Mouse (Mus musculus) forebrain, postnatal 0 days (tissue): ENCODE results near the gene Lpp. TPM values are rescaled to one million over a fixed set of nuclear protein-coding genes. Genes with fewer than 3 reads are reported as not detected.
A peak's percentile ranks its signal among the peaks of the same experiment; 100 is the strongest.

Experiments
- ATAC-seq: fragments of 200-750 bp; cut with Nextera tagmentation; 2 replicates; pipeline ENCODE4 v1.8.0; 2017; ENCODE audit warnings: mild to moderate bottlenecking, moderate library complexity
- DNase-seq: peaks from one replicate; pipeline ENCODE4 v3.0.0-alpha.2; 2015
- H3K27ac ChIP-seq: fragments of 300-500 bp; sonication (generic); 2 replicates; pipeline ENCODE4 v1.5.1; 2014; ENCODE audit warnings: low read depth, mild to moderate bottlenecking, antibody characterized with exemption, low read length, moderate library complexity, mixed read lengths
- H3K27me3 ChIP-seq: fragments of 300-500 bp; sonication (generic); 2 replicates; pipeline ENCODE4 v1.6.1; 2014; ENCODE audit warnings: mild to moderate bottlenecking, low read length, mixed read lengths; ENCODE audit not compliant: insufficient read depth
- H3K36me3 ChIP-seq: fragments of 300-500 bp; sonication (generic); 2 replicates; pipeline ENCODE4 v1.6.1; 2014; ENCODE audit warnings: mild to moderate bottlenecking, moderate library complexity; ENCODE audit not compliant: insufficient read depth
- H3K4me1 ChIP-seq: fragments of 300-500 bp; sonication (generic); 2 replicates; pipeline ENCODE4 v1.6.1; 2014; ENCODE audit warnings: antibody characterized with exemption; ENCODE audit not compliant: insufficient read depth
- H3K4me2 ChIP-seq: fragments of 300-500 bp; sonication (generic); 2 replicates; pipeline ENCODE4 v1.6.1; 2014; ENCODE audit warnings: low read depth, mild to moderate bottlenecking, moderate library complexity
- H3K4me3 ChIP-seq: fragments of 300-500 bp; sonication (generic); 2 replicates; pipeline ENCODE4 v1.5.1; 2014; ENCODE audit warnings: low read depth, low read length, mixed read lengths
- H3K9ac ChIP-seq: fragments of 300-500 bp; sonication (generic); 2 replicates; pipeline ENCODE4 v1.6.1; 2014; ENCODE audit warnings: mild to moderate bottlenecking
- H3K9me3 ChIP-seq: fragments of 300-500 bp; sonication (generic); 2 replicates; pipeline ENCODE4 v1.6.1; 2016; ENCODE audit warnings: low read length
- CTCF ChIP-seq: sonication (generic); IDR thresholded peaks from 2 replicates; pipeline ENCODE4 v1.5.1; 2016; ENCODE audit warnings: antibody characterized with exemption, control low read depth, low read depth
- WGBS: fragments of 180-500 bp; shearing (Covaris S2); extraction: QIAGEN DNeasy Blood & Tissue Kit; methylation state at CpG from one replicate; pipeline ENCODE4 v1.1.7; 2014; 5-methylcytosine and 5-hydroxymethylcytosine counted together
- polyA plus RNA-seq: library from polyadenylated mRNA; unstranded; fragments of >200 nt; fragmentation: Nextera tagmentation; extraction: Ambion mirVana; gene quantifications from 2 replicates; pipeline ENCODE4 v1.2.1, GENCODE M21; 2015
- total RNA-seq: library from RNA; depleted of rRNA; stranded (reverse); fragments of >200 nt; gene quantifications from 2 replicates; pipeline ENCODE4 v1.2.3, GENCODE M21; 2014

The Lpp gene
- total and polyA plus RNA-seq, 2 experiments from 2014 or later = 6.2 to 9.4 TPM

- H3K27me3 ChIP-seq = no peaks in the 10 kb centered on the region
- H3K36me3 ChIP-seq = no peaks in the 10 kb centered on the region
- no peaks in the 10 kb centered on the region for H3K9me3 ChIP-seq
- no peak overlapping the region for H3K27ac ChIP-seq
- ATAC-seq = no peak
- DNase-seq = no peak
- H3K9ac ChIP-seq = no peak overlapping the region
- TF ChIP-seq CTCF = no peak
- 79% methylated on average over 6 of the region's 6 CpGs for WGBS
- H3K4me1 ChIP-seq = peaks cover 5% of the 10 kb centered on the region
- no peak overlapping the region for H3K4me2 ChIP-seq
- H3K4me3 ChIP-seq = no peak overlapping the region
Observed at GRCm38 (mm10) chr16:24910321-24910720, 517.0 kb downstream of the Lpp start.

DNA sequence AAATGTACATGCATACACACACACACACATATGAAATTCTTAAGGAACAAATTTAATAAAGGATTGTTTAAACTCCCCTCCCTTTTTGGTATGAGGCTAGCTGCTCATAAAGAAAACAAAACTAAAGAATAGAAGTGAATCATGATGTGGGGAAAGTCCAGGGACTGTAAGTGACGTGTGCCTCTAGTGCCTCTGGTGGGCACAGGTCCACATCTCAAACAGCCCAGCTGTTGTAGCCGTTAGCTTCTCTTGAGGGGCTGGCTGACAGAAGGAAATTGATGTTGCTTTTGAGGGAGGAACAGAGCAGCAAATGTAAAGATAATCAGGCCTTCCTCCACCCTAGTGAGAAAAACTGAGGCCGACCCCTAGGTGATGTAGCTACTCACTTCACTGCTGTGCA is 517.5 kb downstream of the Lpp start:
- ATAC-seq = peak; percentile 36; the same call in 1 of the 2 replicates
- Histone ChIP-seq H3K27ac (no peak overlapping the region), H3K27me3 (no peaks in the 10 kb centered on the region), H3K4me3 (no peak overlapping the region), H3K4me2 (no peak overlapping the region), H3K9ac (no peak overlapping the region), H3K9me3 (no peaks in the 10 kb centered on the region), H3K36me3 (no peaks in the 10 kb centered on the region), H3K4me1 (peaks cover 5% of the 10 kb centered on the region)
- no peak for DNase-seq
- 44% methylated on average over 3 of the region's 3 CpGs for WGBS
- peak; percentile 39 for TF ChIP-seq CTCF

- no peak overlapping the region for H3K9ac ChIP-seq
- no peaks in the 10 kb centered on the region for H3K27me3 ChIP-seq
- no peak overlapping the region for H3K4me2 ChIP-seq
- H3K9me3 ChIP-seq = no peaks in the 10 kb centered on the region
- 83% methylated on average over 1 of the region's 1 CpGs for WGBS
- H3K36me3 ChIP-seq = no peaks in the 10 kb centered on the region
- DNase-seq = no peak
- no peak overlapping the region for H3K27ac ChIP-seq
- ATAC-seq = no peak
- TF ChIP-seq CTCF = no peak
- no peak overlapping the region for H3K4me3 ChIP-seq
- peaks cover 5% of the 10 kb centered on the region for H3K4me1 ChIP-seq
Observed at GRCm38 (mm10) chr16:24912381-24912780, 519.1 kb downstream of the Lpp start.

GRCm38 (mm10) chr16:24913021-24913420 is 519.7 kb downstream of the Lpp start:
- DNase-seq = no peak
- H3K4me1 ChIP-seq = peaks cover 5% of the 10 kb centered on the region
- H3K27ac ChIP-seq = no peak overlapping the region
- H3K9me3 ChIP-seq = no peaks in the 10 kb centered on the region
- H3K36me3 ChIP-seq = no peaks in the 10 kb centered on the region
- no peak overlapping the region for H3K4me2 ChIP-seq
- 93% methylated on average over 3 of the region's 3 CpGs for WGBS
- H3K27me3 ChIP-seq = no peaks in the 10 kb centered on the region
- no peak overlapping the region for H3K4me3 ChIP-seq
- H3K9ac ChIP-seq = no peak overlapping the region
- no peak for ATAC-seq
- no peak for TF ChIP-seq CTCF

DNA sequence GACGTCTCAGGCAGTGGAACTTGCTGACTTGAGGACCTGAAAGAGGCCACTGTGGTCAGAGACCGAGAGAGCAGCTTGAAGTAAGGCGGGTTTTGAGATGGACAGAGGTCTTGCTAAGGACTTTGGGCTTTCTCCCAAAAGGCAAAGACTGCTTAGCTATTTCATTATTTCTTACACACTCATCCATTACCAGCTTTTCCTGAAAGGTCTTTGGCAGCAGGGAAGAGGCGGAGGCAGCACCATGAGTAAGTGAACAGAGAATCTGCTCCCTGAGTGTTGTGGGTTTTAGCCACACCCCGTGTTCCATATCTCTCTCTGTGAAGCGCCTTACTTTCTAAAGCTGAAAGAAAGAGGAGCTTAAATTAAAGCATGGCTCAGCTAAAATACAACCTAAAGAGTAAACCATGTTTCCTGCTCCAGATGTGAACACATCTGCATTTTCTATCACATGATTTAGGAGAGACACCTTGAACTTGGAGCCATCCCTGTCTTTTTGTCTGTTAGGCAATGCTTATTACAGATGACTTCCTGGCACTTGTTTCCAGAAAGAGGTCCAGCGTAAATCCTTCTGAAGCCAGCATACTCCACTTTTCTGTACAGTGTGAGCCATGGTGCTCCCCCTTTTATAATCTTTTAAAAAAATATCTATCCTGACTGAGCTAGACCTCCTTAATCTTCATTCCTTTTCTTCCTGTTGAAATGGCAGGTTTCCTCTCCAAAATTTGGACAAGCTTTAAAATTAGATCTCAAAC is 520.5 kb downstream of the Lpp start:
- TF ChIP-seq CTCF = no peak

DNA sequence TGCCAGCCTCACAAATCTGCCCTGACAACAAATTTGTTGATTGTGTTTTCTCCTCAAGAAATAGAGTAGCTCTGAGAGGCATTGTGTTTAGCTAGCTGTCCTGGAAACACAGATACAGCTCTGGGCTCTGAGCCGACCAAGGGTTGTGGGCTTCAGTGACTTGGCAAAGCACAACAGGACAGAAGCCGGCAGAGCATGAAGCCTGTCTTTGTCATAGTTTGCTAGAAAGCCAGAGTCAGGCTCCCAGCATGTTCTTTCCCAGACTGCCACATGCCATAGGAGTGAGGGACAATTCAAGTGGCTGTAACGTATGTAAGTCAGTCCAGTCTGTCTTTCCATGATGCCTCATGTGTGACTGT is 521.1 kb downstream of the Lpp start:
- no peak for TF ChIP-seq CTCF
- peaks cover 5% of the 10 kb centered on the region for H3K4me1 ChIP-seq
- H3K4me3 ChIP-seq = no peak overlapping the region
- H3K36me3 ChIP-seq = no peaks in the 10 kb centered on the region
- DNase-seq (peak; percentile 80), ATAC-seq (peak; percentile 94)
- no peak overlapping the region for H3K4me2 ChIP-seq
- WGBS = 27% methylated on average over 3 of the region's 3 CpGs
- no peak overlapping the region for H3K9ac ChIP-seq
- no peaks in the 10 kb centered on the region for H3K9me3 ChIP-seq
- peak overlapping the region; percentile 30 for H3K27ac ChIP-seq
- no peaks in the 10 kb centered on the region for H3K27me3 ChIP-seq

More for the DNA sequence above, 520.5 kb downstream of the Lpp start:
- no peak for DNase-seq
- no peak overlapping the region for H3K4me2 ChIP-seq
- no peak overlapping the region for H3K4me3 ChIP-seq
- H3K27ac ChIP-seq = peak overlapping the region; percentile 30
- peaks cover 5% of the 10 kb centered on the region for H3K4me1 ChIP-seq
- H3K9ac ChIP-seq = no peak overlapping the region
- ATAC-seq = peak; percentile 40
- H3K36me3 ChIP-seq = no peaks in the 10 kb centered on the region
- WGBS = 79% methylated on average over 7 of the region's 7 CpGs
- no peaks in the 10 kb centered on the region for H3K9me3 ChIP-seq
- no peaks in the 10 kb centered on the region for H3K27me3 ChIP-seq

- no peaks in the 10 kb centered on the region for H3K36me3 ChIP-seq
- 89% methylated on average over 4 of the region's 4 CpGs for WGBS
- peaks cover 5% of the 10 kb centered on the region for H3K4me1 ChIP-seq
- H3K27ac ChIP-seq = no peak overlapping the region
- no peaks in the 10 kb centered on the region for H3K9me3 ChIP-seq
- TF ChIP-seq CTCF = no peak
- H3K4me2 ChIP-seq = no peak overlapping the region
- ATAC-seq = no peak
- no peak overlapping the region for H3K4me3 ChIP-seq
- no peaks in the 10 kb centered on the region for H3K27me3 ChIP-seq
- no peak for DNase-seq
- no peak overlapping the region for H3K9ac ChIP-seq
Observed at GRCm38 (mm10) chr16:24915470-24915869, 522.2 kb downstream of the Lpp start.
